Mouse (Mus musculus) CH12.LX (cell line): Measurements from ENCODE around the gene Cd70. TPM values are rescaled to one million over a fixed set of nuclear protein-coding genes. Genes with fewer than 3 reads are reported as not detected.
A peak's percentile ranks its signal among the peaks of the same experiment; 100 is the strongest.

Source experiments
- DNase-seq: peaks from one replicate; pipeline ENCODE4 v3.0.0-alpha.2; 2013; ENCODE audit errors: extremely low read depth
- H3K27ac ChIP-seq: 2 replicates; pipeline ENCODE4 v1.5.1; 2012; ENCODE audit warnings: low read depth, mild to moderate bottlenecking, control low read depth, moderate library complexity; ENCODE audit not compliant: insufficient read depth
- H3K27me3 ChIP-seq: replicated peaks from 2 replicates; pipeline ENCODE3; 2012; ENCODE audit warnings: inconsistent platforms
- H3K36me3 ChIP-seq, 2 experiments: replicated peaks in 1 of 2; 2 replicates each; pipeline versions ENCODE3 to v1.6.1; 2012; ENCODE audit warnings: inconsistent platforms in 1 of 2, low read length in 1 of 2, mild to moderate bottlenecking in 1 of 2, mixed read lengths in 1 of 2, moderate library complexity in 1 of 2; ENCODE audit not compliant: control insufficient read depth in 1 of 2, insufficient read depth in 1 of 2
- H3K4me1 ChIP-seq, 2 experiments: 2 replicates each; pipeline ENCODE4 v1.6.1; 2012; ENCODE audit warnings: inconsistent platforms in 1 of 2, moderate library complexity in 1 of 2; ENCODE audit not compliant: insufficient read depth in 2 of 2, control insufficient read depth in 1 of 2
- H3K4me2 ChIP-seq: 2 replicates; pipeline ENCODE4 v1.6.1; 2012; ENCODE audit warnings: low read depth, mild to moderate bottlenecking, control low read depth; ENCODE audit not compliant: poor library complexity, insufficient read depth, severe bottlenecking
- H3K4me3 ChIP-seq, 3 experiments: fragments of 150-350 bp in 1 of 3; sonication (generic) in 1 of 3; replicated peaks in 1 of 3; 2 replicates each; pipeline versions ENCODE3 to v1.5.1; 2011 to 2012; ENCODE audit warnings: low read depth in 2 of 3, low read length in 2 of 3, mild to moderate bottlenecking in 2 of 3, moderate library complexity in 2 of 3, control low read depth in 1 of 3, improper control_type of control experiment in 1 of 3, inconsistent platforms in 1 of 3, mixed read lengths in 1 of 3; ENCODE audit not compliant: poor library complexity in 1 of 3
- H3K79me2 ChIP-seq: replicated peaks from 2 replicates; pipeline ENCODE4 v1.6.1; 2012; ENCODE audit warnings: mild to moderate bottlenecking, moderate library complexity; ENCODE audit not compliant: control insufficient read depth, poor library complexity, insufficient read depth, severe bottlenecking; ENCODE audit errors: extremely low read depth
- H3K9ac ChIP-seq: 2 replicates; pipeline ENCODE4 v1.6.1; 2012; ENCODE audit warnings: low read depth, mild to moderate bottlenecking, control low read depth, moderate library complexity; ENCODE audit not compliant: insufficient read depth
- H3K9me3 ChIP-seq: replicated peaks from 2 replicates; pipeline ENCODE3; 2012; ENCODE audit warnings: low read length, inconsistent platforms, mixed read lengths
- CHD1 ChIP-seq: IDR thresholded peaks from 2 replicates; pipeline ENCODE4 v1.6.1; 2012; ENCODE audit warnings: low read depth, low read length, improper control_type of control experiment, inconsistent platforms
- E2F4 ChIP-seq: IDR thresholded peaks from 2 replicates; pipeline ENCODE4 v1.6.1; 2011; ENCODE audit warnings: low read depth, low read length, improper control_type of control experiment; ENCODE audit not compliant: insufficient replicate concordance
- ETS1 ChIP-seq: conservative IDR thresholded peaks from 2 replicates; pipeline ENCODE4 v1.6.1; 2012; ENCODE audit warnings: low read depth, mild to moderate bottlenecking, inconsistent platforms, low read length, improper control_type of control experiment, moderate library complexity
- HCFC1 ChIP-seq: IDR thresholded peaks from 2 replicates; pipeline ENCODE4 v1.6.1; 2012; ENCODE audit warnings: low read depth, mild to moderate bottlenecking, inconsistent platforms, low read length, improper control_type of control experiment
- IRF4 ChIP-seq: IDR thresholded peaks from 2 replicates; pipeline ENCODE4 v1.6.1; 2014; ENCODE audit warnings: low read depth, mild to moderate bottlenecking, inconsistent platforms, low read length, improper control_type of control experiment
- KAT2A ChIP-seq: IDR thresholded peaks from 2 replicates; pipeline ENCODE4 v1.6.1; 2012; ENCODE audit warnings: low read length, improper control_type of control experiment, inconsistent platforms; ENCODE audit not compliant: insufficient replicate concordance
- MAZ ChIP-seq: IDR thresholded peaks from 2 replicates; pipeline ENCODE4 v1.6.1; 2012; ENCODE audit warnings: low read depth, mild to moderate bottlenecking, inconsistent platforms, low read length, improper control_type of control experiment, moderate library complexity
- MEF2A ChIP-seq: IDR thresholded peaks from 2 replicates; pipeline ENCODE4 v1.6.1; 2014; ENCODE audit warnings: low read depth, mild to moderate bottlenecking, inconsistent platforms, low read length, improper control_type of control experiment, borderline replicate concordance
- NRF1 ChIP-seq: IDR thresholded peaks from 2 replicates; pipeline ENCODE4 v1.6.1; 2014; ENCODE audit warnings: low read depth, mild to moderate bottlenecking, inconsistent platforms, low read length, improper control_type of control experiment, moderate library complexity
- PAX5 ChIP-seq: IDR thresholded peaks from 2 replicates; pipeline ENCODE4 v1.6.1; 2012; ENCODE audit warnings: low read length, inconsistent platforms, mixed read lengths
- POLR2A ChIP-seq: IDR thresholded peaks from 2 replicates; pipeline ENCODE4 v1.6.1; 2011; ENCODE audit warnings: low read depth, mild to moderate bottlenecking, improper control_type of control experiment, low read length
- POLR2AphosphoS2 ChIP-seq: IDR thresholded peaks from 2 replicates; pipeline ENCODE4 v1.6.1; 2011; ENCODE audit warnings: low read depth, low read length, improper control_type of control experiment
- SIN3A ChIP-seq: IDR thresholded peaks from 2 replicates; pipeline ENCODE4 v1.6.1; 2012; ENCODE audit warnings: low read length, improper control_type of control experiment, inconsistent platforms
- SMC3 ChIP-seq: IDR thresholded peaks from 2 replicates; pipeline ENCODE4 v1.6.1; 2011; ENCODE audit warnings: low read depth, low read length, improper control_type of control experiment
- TBP ChIP-seq: conservative IDR thresholded peaks from 2 replicates; pipeline ENCODE4 v1.6.1; 2011; ENCODE audit warnings: low read depth, low read length, improper control_type of control experiment
- TCF12 ChIP-seq: IDR thresholded peaks from 2 replicates; pipeline ENCODE4 v1.6.1; 2014; ENCODE audit warnings: low read depth, mild to moderate bottlenecking, inconsistent platforms, low read length, improper control_type of control experiment
- UBTF ChIP-seq: IDR thresholded peaks from 2 replicates; pipeline ENCODE4 v1.6.1; 2012; ENCODE audit warnings: low read depth, mild to moderate bottlenecking, inconsistent platforms, low read length, improper control_type of control experiment, moderate library complexity
- USF1 ChIP-seq: IDR thresholded peaks from 2 replicates; pipeline ENCODE4 v1.6.1; 2014; ENCODE audit warnings: low read depth, mild to moderate bottlenecking, inconsistent platforms, low read length, improper control_type of control experiment
- USF2 ChIP-seq: conservative IDR thresholded peaks from 2 replicates; pipeline ENCODE4 v1.6.1; 2011; ENCODE audit warnings: low read depth, low read length, improper control_type of control experiment
- ZC3H11A ChIP-seq: IDR thresholded peaks from 2 replicates; pipeline ENCODE4 v1.6.1; 2012; ENCODE audit warnings: low read depth, mild to moderate bottlenecking, inconsistent platforms, low read length, improper control_type of control experiment
- ZKSCAN1 ChIP-seq: IDR thresholded peaks from 2 replicates; pipeline ENCODE4 v1.6.1; 2012; ENCODE audit warnings: low read depth, inconsistent platforms, low read length, improper control_type of control experiment, borderline replicate concordance
- ZMIZ1 ChIP-seq: IDR thresholded peaks from 2 replicates; pipeline ENCODE4 v1.6.1; 2012; ENCODE audit warnings: low read depth, mild to moderate bottlenecking, inconsistent platforms, low read length, improper control_type of control experiment
- dilution Hi-C: fragments of 300-500 bp; cut with MboI; formaldehyde crosslinking; loops from 2 replicates; pipeline ENCODE4 v1.14.3; 2020; ENCODE audit warnings: low sequenced_read_pairs; ENCODE audit not compliant: extremely low pct_unique_long_range_greater_than_20kb, extremely low pct_ligation_motif_present
- in situ Hi-C: fragments of 300-500 bp; cut with MboI; formaldehyde crosslinking; loops from 3 replicates; pipeline ENCODE4 v1.14.3; 2019; ENCODE audit warnings: low sequenced_read_pairs, low pct_ligation_motif_present, low pct_unique_long_range_greater_than_20kb, mixed read lengths
- polyA plus RNA-seq: library from polyadenylated mRNA; unstranded; fragments of >175 nt; gene quantifications from 2 replicates; pipeline ENCODE4 v1.2.1, GENCODE M21; 2012; ENCODE audit warnings: low read depth; ENCODE audit not compliant: insufficient read length
- total RNA-seq, 2 experiments: library from RNA; depleted of rRNA; stranded (reverse); fragments of 300-350 nt in 1 of 2; fragments of >200 nt in 1 of 2; gene quantifications; 2 replicates each; pipeline ENCODE4 v1.2.3; 2012 to 2014

Cd70 gene
- total and polyA plus RNA-seq, 3 experiments: 137 to 965 (median 321) TPM

DNA sequence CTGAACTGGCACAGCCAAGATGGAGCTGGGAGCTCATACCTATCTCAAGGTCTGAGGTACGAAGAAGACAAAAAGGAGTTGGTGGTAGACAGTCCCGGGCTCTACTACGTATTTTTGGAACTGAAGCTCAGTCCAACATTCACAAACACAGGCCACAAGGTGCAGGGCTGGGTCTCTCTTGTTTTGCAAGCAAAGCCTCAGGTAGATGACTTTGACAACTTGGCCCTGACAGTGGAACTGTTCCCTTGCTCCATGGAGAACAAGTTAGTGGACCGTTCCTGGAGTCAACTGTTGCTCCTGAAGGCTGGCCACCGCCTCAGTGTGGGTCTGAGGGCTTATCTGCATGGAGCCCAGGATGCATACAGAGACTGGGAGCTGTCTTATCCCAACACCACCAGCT, 42.5 kb downstream of the Cd70 start:
- TF ChIP-seq CHD1 (peak; percentile 7; the same call in 1 of the 2 replicates), POLR2A (peak; percentile 64; the same call in 1 of the 2 replicates), USF1 (no peak)
- H3K9ac ChIP-seq: peak overlapping the region; percentile 99
- H3K27ac ChIP-seq: peak overlapping the region; percentile 94
- in situ Hi-C loops: no loop called here
- H3K79me2 ChIP-seq: peaks cover 40% of the 10 kb centered on the region
- H3K9me3 ChIP-seq: no peaks in the 10 kb centered on the region
- peak overlapping the region; percentile 61 to 89 (median 83) for H3K4me3 ChIP-seq
- dilution Hi-C loops: no loop called here
- no peak for DNase-seq
- peak overlapping the region; percentile 19; the same call in 1 of the 2 replicates for H3K4me2 ChIP-seq
- H3K27me3 ChIP-seq: no peaks in the 10 kb centered on the region
- peaks cover 13 to 51% of the 10 kb centered on the region in 2 experiments for H3K4me1 ChIP-seq
- H3K36me3 ChIP-seq: peaks cover 22 to 28% of the 10 kb centered on the region in 2 experiments

DNA sequence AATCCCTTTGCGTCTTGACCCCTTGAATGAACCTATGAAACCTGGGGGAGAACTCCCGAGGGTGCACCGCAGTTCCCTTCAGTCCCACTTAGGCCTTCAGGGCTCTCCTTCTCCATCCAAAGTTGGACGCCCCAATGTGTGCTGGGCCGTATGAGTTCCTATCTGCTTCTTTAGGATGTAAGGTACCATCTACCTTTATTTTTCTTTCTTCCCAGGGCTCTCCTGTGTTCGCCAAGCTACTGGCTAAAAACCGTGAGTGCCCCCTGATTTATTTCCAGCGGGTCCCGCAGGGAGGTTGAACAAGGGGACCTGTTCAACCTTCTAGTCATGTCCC, 43.6 kb downstream of the Cd70 start:
- Histone ChIP-seq H3K4me1 (peaks cover 12 to 50% of the 10 kb centered on the region in 2 experiments), H3K9ac (peak overlapping the region; percentile 99), H3K4me3 (peak overlapping the region; percentile 61 to 89 (median 83)), H3K36me3 (peaks cover 28 to 37% of the 10 kb centered on the region in 2 experiments), H3K9me3 (no peaks in the 10 kb centered on the region), H3K27ac (peak overlapping the region; percentile 94), H3K4me2 (no peak overlapping the region), H3K27me3 (no peaks in the 10 kb centered on the region), H3K79me2 (peaks cover 40% of the 10 kb centered on the region)
- in situ Hi-C loops (no loop called here), dilution Hi-C loops (no loop called here)
- DNase-seq: no peak
- TF ChIP-seq TCF12 (peak; percentile 52; the same call in 1 of the 2 replicates), SMC3 (no peak), ZKSCAN1 (no peak), E2F4 (no peak), MAZ (no peak), KAT2A (no peak), PAX5 (no peak), MEF2A (no peak), HCFC1 (no peak), SIN3A (peak; percentile 55; the same call in 1 of the 2 replicates), ZC3H11A (no peak), USF2 (no peak), TBP (0 out of 2 replicates have a peak, but pooled peaks have one; percentile 15), UBTF (0 out of 2 replicates have a peak, but pooled peaks have one; percentile 3), NRF1 (no peak), IRF4 (no peak), ETS1 (0 out of 2 replicates have a peak, but pooled peaks have one; percentile 5), ZMIZ1 (peak; percentile 10; the same call in 1 of the 2 replicates), POLR2A (peak; percentile 3; the same call in 1 of the 2 replicates), POLR2AphosphoS2 (0 out of 2 replicates have a peak, but pooled peaks have one; percentile 19)
